Mouse (Mus musculus) cerebellum, postnatal 25 days (tissue): ENCODE data around the gene Calcrl.
A peak's percentile ranks its signal among the peaks of the same experiment; 100 is the strongest.

Source experiments
- DNase-seq, 2 experiments: peaks; one replicate each; pipeline ENCODE4 v3.0.0; 2021; ENCODE audit warnings: mixed read lengths in 2 of 2

Gene Calcrl

GRCm38 (mm10) chr2:84388023-84388416 is 37.2 kb downstream of the Calcrl start:
- no peak for DNase-seq

GRCm38 (mm10) chr2:84387394-84388022 is 37.7 kb downstream of the Calcrl start:
- DNase-seq, result no peak

- DNase-seq, result no peak
Observed at GRCm38 (mm10) chr2:84386563-84387393, 38.4 kb downstream of the Calcrl start.

GRCm38 (mm10) chr2:84384911-84385693 is 40.1 kb downstream of the Calcrl start:
- DNase-seq, result no peak

- DNase-seq, result no peak
Observed at GRCm38 (mm10) chr2:84383828-84384227, 41.4 kb downstream of the Calcrl start.

GRCm38 (mm10) chr2:84382556-84382955 is 42.7 kb downstream of the Calcrl start:
- DNase-seq, result no peak

GRCm38 (mm10) chr2:84381997-84382396 is 43.2 kb downstream of the Calcrl start:
- DNase-seq, result no peak

- peak; percentile 13 to 20 for DNase-seq
Observed at GRCm38 (mm10) chr2:84380816-84381215, 44.4 kb downstream of the Calcrl start.

GRCm38 (mm10) chr2:84378678-84379077 is 46.5 kb downstream of the Calcrl start:
- DNase-seq, result no peak

- no peak for DNase-seq
Observed at GRCm38 (mm10) chr2:84369256-84369655, 56.0 kb downstream of the Calcrl start.

GRCm38 (mm10) chr2:84366742-84367141 is 58.5 kb downstream of the Calcrl start:
- no peak for DNase-seq

- DNase-seq, result no peak
Observed at GRCm38 (mm10) chr2:84365266-84365665, 59.9 kb downstream of the Calcrl start.

GRCm38 (mm10) chr2:84362779-84363719 is 62.2 kb downstream of the Calcrl start:
- DNase-seq, result no peak

GRCm38 (mm10) chr2:84358690-84359343 is 66.4 kb downstream of the Calcrl start:
- no peak for DNase-seq

- DNase-seq, result no peak
Observed at GRCm38 (mm10) chr2:84355281-84355680, 69.9 kb downstream of the Calcrl start.

GRCm38 (mm10) chr2:84347376-84347775 is 77.8 kb downstream of the Calcrl start:
- no peak for DNase-seq

GRCm38 (mm10) chr2:84343756-84344155 is 81.5 kb downstream of the Calcrl start:
- DNase-seq, result no peak

GRCm38 (mm10) chr2:84337774-84338450 is 87.3 kb downstream of the Calcrl start:
- DNase-seq, result no peak

- no peak for DNase-seq
Observed at GRCm38 (mm10) chr2:84336331-84336730, 88.9 kb downstream of the Calcrl start.

- no peak for DNase-seq
Observed at GRCm38 (mm10) chr2:84316185-84316805, 108.9 kb downstream of the Calcrl start.

- DNase-seq, result no peak
Observed at GRCm38 (mm10) chr2:84296517-84296916, 128.7 kb downstream of the Calcrl start.
